Mouse (Mus musculus): ENCODE results near the gene Ksr1. TPM values are rescaled to one million over a fixed set of nuclear protein-coding genes. Genes with fewer than 3 reads are reported as not detected.

Gene Ksr1
- total and polyA plus RNA-seq, 2 experiments from 2014 or later, result 3.2 to 33.7 TPM

DNA sequence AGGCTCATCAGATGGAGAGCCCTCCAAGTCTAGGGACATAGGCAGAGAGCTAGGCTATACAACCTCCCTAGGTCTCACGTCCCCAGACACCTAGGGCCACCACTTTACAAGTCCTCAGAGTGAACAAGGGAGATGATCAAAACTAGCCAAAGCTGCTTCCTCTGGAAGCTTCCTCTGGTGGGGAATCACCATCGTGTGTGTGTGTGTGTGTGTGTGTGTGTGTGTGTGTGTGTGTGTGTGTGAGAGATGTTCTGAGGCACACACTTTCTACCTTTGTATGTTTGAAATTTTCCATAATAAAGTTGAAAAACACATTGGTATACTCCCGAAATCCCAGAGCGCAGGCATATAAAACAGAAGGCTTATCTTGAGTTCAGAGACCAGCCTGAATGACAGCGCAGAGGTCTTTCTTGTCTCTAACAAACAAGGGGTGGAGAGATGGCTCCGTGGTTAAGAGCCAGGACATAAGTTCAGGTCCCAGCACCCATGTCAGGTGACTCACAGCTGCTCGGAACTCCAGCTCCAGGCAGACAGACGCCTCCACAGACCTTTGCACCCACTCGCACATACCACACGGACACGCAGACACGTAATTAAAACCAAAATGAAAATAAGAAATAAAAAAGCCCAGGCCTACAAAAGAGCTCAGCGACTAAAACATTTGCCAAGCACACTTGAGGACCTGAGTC, 11.6 kb downstream of the Ksr1 start:
- TF ChIP-seq CTCF (IDR thresholded peaks at IDR 0.05), result no peak
- no peak for DNase-seq (ENCODE audit: low spot score)
- Histone ChIP-seq H3K27ac (ENCODE audit: low read depth, low read length) (no peak overlapping the region), H3K4me3 (ENCODE audit: low read depth, low read length) (no peak overlapping the region), H3K4me2 (ENCODE audit: low read depth, low read length, poor library complexity, severe bottlenecking) (no peak overlapping the region), H3K36me3 (ENCODE audit: insufficient read depth, low read length) (no peaks in the 10 kb centered on the region), H3K9me3 (ENCODE audit: low read length) (no peaks in the 10 kb centered on the region), H3K27me3 (ENCODE audit: insufficient read depth, low read length) (no peaks in the 10 kb centered on the region), H3K9ac (replicated peaks; ENCODE audit: low read length, poor library complexity, severe bottlenecking) (no peak overlapping the region), H3K4me1 (ENCODE audit: insufficient read depth, low read length) (0 out of 2 replicates have a peak, but pooled peaks cover 4% of the 10 kb centered on the region)
- WGBS, result 85% methylated on average over 13 of the region's 13 CpGs
- ATAC-seq (ENCODE audit: low FRiP score), result no peak

DNA sequence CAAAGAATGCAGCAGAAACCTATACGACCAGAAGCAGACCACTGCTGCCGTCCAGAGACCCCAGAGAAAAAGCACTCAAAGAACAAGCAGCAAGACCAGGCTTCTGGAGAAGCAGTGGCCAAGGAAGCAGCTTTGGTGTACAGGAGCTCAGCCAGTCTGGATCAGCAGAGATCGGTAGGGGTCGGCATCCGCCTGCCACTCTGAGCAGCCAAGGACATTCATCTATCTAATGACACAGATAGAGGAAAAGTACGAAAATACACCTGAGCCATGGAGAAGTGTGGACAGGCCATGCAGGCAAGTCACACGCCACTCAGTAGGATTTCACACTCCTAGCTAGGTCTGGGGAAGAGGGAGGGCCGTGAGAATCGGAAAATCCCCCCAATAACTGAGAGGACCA, 12.2 kb downstream of the Ksr1 start:
- Histone ChIP-seq H3K36me3 (ENCODE audit: insufficient read depth, low read length) (no peaks in the 10 kb centered on the region), H3K4me3 (ENCODE audit: low read depth, low read length) (no peak overlapping the region), H3K9me3 (ENCODE audit: low read length) (no peaks in the 10 kb centered on the region), H3K27ac (ENCODE audit: low read depth, low read length) (no peak overlapping the region), H3K4me2 (ENCODE audit: low read depth, low read length, poor library complexity, severe bottlenecking) (no peak overlapping the region), H3K27me3 (ENCODE audit: insufficient read depth, low read length) (no peaks in the 10 kb centered on the region), H3K9ac (replicated peaks; ENCODE audit: low read length, poor library complexity, severe bottlenecking) (no peak overlapping the region), H3K4me1 (ENCODE audit: insufficient read depth, low read length) (0 out of 2 replicates have a peak, but pooled peaks cover 4% of the 10 kb centered on the region)
- 91% methylated on average over 9 of the region's 9 CpGs for WGBS
- DNase-seq (ENCODE audit: low spot score) (no peak), ATAC-seq (ENCODE audit: low FRiP score) (no peak)
- no peak for TF ChIP-seq CTCF (IDR thresholded peaks at IDR 0.05)

- no peak for DNase-seq (ENCODE audit: low spot score)
- WGBS, result 93% methylated on average over 5 of the region's 5 CpGs
- Histone ChIP-seq H3K4me2 (ENCODE audit: low read depth, low read length, poor library complexity, severe bottlenecking) (no peak overlapping the region), H3K27me3 (ENCODE audit: insufficient read depth, low read length) (no peaks in the 10 kb centered on the region), H3K27ac (ENCODE audit: low read depth, low read length) (no peak overlapping the region), H3K4me1 (ENCODE audit: insufficient read depth, low read length) (0 out of 2 replicates have a peak, but pooled peaks cover 4% of the 10 kb centered on the region), H3K9me3 (ENCODE audit: low read length) (no peaks in the 10 kb centered on the region), H3K36me3 (ENCODE audit: insufficient read depth, low read length) (no peaks in the 10 kb centered on the region), H3K4me3 (ENCODE audit: low read depth, low read length) (no peak overlapping the region), H3K9ac (replicated peaks; ENCODE audit: low read length, poor library complexity, severe bottlenecking) (no peak overlapping the region)
- no peak for TF ChIP-seq CTCF (IDR thresholded peaks at IDR 0.05)
- ATAC-seq (ENCODE audit: low FRiP score), result no peak
Observed at GRCm38 (mm10) chr11:79133051-79133450, 13.2 kb downstream of the Ksr1 start.

- DNase-seq (ENCODE audit: low spot score) (no peak), ATAC-seq (ENCODE audit: low FRiP score) (no peak)
- 77% methylated on average over 9 of the region's 9 CpGs for WGBS
- Histone ChIP-seq H3K27me3 (ENCODE audit: insufficient read depth, low read length) (no peaks in the 10 kb centered on the region), H3K9ac (replicated peaks; ENCODE audit: low read length, poor library complexity, severe bottlenecking) (no peak overlapping the region), H3K4me3 (ENCODE audit: low read depth, low read length) (no peak overlapping the region), H3K4me2 (ENCODE audit: low read depth, low read length, poor library complexity, severe bottlenecking) (no peak overlapping the region), H3K36me3 (ENCODE audit: insufficient read depth, low read length) (no peaks in the 10 kb centered on the region), H3K27ac (ENCODE audit: low read depth, low read length) (no peak overlapping the region), H3K9me3 (ENCODE audit: low read length) (no peaks in the 10 kb centered on the region), H3K4me1 (ENCODE audit: insufficient read depth, low read length) (0 out of 2 replicates have a peak, but pooled peaks cover 4% of the 10 kb centered on the region)
- TF ChIP-seq CTCF (IDR thresholded peaks at IDR 0.05), result no peak
Observed at GRCm38 (mm10) chr11:79131949-79132411, 14.2 kb downstream of the Ksr1 start.

GRCm38 (mm10) chr11:79129388-79130356, 16.5 kb downstream of the Ksr1 start:
- H3K4me2 ChIP-seq (ENCODE audit: low read depth, low read length, poor library complexity, severe bottlenecking), result no peak overlapping the region
- ATAC-seq (ENCODE audit: low FRiP score) (no peak), DNase-seq (ENCODE audit: low spot score) (no peak)
- 79% methylated on average over 13 of the region's 13 CpGs for WGBS
- H3K27me3 ChIP-seq (ENCODE audit: insufficient read depth, low read length), result no peaks in the 10 kb centered on the region
- H3K4me3 ChIP-seq (ENCODE audit: low read depth, low read length), result no peak overlapping the region
- no peak for TF ChIP-seq CTCF (IDR thresholded peaks at IDR 0.05)
- no peak overlapping the region for H3K27ac ChIP-seq (ENCODE audit: low read depth, low read length)
- 0 out of 2 replicates have a peak, but pooled peaks cover 4% of the 10 kb centered on the region for H3K4me1 ChIP-seq (ENCODE audit: insufficient read depth, low read length)
- H3K9ac ChIP-seq (replicated peaks; ENCODE audit: low read length, poor library complexity, severe bottlenecking), result no peak overlapping the region
- no peaks in the 10 kb centered on the region for H3K36me3 ChIP-seq (ENCODE audit: insufficient read depth, low read length)
- no peaks in the 10 kb centered on the region for H3K9me3 ChIP-seq (ENCODE audit: low read length)

All from midbrain, postnatal 0 days (tissue).